Mouse (Mus musculus) duodenum, adult 2 months (tissue): Measurements from ENCODE around the gene Rps8. TPM values are rescaled to one million over a fixed set of nuclear protein-coding genes. Genes with fewer than 3 reads are reported as not detected.

Experiments used
- polyA plus RNA-seq: library from polyadenylated mRNA; depleted of rRNA; stranded (reverse); fragments of >200 nt; gene quantifications from 2 replicates; pipeline ENCODE4 v1.2.3, GENCODE M21; 2012; ENCODE audit warnings: low replicate concordance; rRNA removed

The Rps8 gene
- 133 and 199 TPM in 2 replicates for polyA plus RNA-seq

DNA sequence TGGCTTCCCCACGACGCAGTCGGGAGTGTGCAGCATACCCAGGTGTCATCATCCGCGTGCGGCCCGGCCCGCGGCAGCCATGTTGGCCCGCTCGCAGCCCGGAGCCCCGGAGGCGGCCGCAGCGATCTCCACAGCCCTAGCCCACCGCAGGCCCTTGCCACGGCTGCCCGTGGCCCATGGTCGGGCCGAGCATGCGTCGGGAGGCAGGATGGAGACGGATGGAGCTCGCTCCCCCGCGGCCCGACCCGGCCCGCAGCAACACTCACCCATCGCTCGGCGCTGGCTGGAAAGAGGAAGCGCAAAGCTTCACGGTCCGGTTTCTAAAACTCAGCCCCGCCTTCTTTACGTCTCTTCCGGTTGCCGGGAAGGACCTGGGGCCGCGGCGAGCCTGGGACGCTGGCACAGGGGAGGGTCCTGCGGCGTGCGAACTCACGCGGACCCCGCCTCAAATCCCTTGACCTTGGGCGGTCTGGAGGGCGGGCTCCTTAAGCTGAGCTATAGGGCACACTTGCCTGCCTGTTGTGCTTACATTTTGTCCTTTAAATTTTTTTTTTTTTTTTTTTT, at the start of gene Rps8:
Gene Rps8, minus strand, starts transcription at position 452 of the 564 bp plus-strand sequence.

DNA sequence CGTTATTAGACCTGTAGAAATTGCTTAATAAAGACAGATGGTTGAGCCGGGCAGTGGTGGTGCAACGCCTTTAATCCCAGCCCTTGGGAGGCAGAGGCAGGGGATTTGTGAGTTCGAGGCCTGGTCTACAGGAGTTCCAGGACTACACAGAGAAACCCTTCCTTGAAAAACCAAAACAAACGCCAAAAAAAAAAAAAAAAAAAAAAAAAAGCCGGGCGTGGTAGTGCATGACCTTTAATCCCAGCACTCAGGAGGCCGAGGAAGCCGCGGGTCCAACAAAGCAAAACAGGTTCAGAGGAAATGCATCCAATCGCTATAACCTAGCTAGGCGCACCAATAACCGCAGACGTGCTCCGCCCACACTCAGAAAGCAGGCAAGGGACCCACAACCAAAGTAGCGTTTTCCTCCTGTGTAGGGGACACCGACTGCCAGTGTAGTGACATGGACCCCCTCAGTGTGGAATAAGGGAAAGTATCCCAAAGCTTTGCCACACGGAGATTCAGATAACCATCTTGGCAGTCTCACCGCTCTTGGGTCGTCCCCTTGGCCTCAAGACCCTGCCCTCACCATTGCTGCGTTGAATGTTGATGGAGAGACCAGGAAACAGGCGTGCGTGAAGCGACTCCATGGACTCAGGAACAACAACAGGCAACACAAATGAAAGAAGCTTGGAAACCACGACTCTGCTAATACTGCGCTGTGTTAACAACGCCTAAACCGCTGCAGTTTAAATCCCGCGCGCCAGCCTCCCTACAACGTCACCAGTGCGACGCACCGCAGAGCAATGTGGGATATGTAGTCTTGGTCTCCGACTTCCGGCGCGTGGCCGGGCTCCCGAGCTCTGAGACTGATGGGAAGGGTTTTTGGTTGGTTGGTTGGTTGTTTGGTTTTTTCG, 26.1 kb upstream of the Rps8 start, which contains the start of gene Kif2c:
Gene Kif2c, minus strand, starts transcription at position 777 of the 896 bp plus-strand sequence.

DNA sequence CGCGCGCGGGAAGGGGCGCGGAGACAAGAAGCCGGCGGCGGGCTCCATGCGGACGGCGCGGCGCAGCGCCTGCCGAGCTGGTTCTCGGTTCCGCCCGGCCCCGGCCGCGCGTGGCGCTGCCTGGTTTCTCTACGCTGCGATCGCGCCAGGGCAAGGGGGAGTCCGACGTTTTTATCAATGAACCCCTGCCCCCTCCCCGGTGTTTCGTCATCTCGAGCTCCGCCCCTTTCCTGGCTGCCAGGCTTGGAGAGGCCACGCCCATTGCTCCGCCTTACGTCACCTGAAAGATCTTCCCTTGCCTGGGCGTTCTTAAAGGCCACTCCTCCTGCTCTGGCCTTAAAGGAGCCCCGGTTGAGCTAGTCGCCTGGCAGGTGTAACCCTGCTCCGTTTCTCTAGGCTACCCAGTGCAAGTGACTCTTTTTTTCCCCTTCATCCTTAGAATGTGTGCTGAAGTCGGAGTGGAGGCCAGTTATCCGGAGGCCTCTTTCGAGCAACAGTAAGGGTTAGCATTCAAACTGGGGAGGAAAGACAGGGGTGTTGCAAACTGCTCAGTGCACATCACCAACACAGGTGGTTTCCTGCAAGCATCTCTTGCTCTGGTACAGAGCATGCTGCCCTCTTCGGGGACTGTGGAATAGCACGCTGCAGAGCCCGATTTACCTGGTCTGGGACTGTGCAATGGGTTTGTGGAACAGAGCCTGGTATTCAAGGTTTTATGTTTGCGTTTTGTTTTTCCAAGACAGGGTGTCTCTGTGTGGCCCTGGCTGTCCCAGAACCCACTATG, 22.0 kb downstream of the Rps8 start, which contains the start of gene Plk3:
Gene Plk3, minus strand, starts transcription at position 147 of the 784 bp plus-strand sequence.

DNA sequence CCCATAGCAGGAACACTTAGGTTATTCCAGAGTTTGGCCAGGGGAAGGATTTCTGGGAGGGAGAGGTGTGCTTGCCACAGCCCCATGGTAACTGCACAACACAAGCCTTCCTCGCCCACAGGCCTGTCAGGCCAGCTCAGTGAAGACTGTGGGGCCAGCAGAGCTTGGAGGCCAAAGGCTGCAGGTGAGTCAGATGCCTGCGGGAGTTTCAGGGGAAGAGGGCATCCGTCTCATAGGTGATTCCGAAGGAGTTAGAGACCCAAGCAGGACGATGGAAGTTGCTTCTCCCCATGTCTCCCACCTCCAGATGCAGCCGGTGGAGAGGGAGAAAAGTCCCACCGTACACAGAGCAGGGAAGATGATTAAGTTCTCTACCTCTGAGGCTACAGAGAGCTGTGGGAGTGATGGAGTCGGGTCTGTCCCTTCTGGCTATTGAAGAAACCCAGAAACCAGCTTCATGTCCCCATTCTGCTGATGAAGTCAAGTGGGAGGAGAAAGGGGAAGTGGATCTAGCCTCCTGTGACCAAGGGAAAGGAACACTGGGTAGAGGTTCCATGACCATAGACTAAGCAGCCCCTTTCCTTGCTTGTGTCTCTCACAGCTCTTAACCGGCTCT, 29.3 kb downstream of the Rps8 start, which contains the start of gene Tctex1d4:
Gene Tctex1d4, plus strand, starts transcription at position 120 of the 616 bp plus-strand sequence.

DNA sequence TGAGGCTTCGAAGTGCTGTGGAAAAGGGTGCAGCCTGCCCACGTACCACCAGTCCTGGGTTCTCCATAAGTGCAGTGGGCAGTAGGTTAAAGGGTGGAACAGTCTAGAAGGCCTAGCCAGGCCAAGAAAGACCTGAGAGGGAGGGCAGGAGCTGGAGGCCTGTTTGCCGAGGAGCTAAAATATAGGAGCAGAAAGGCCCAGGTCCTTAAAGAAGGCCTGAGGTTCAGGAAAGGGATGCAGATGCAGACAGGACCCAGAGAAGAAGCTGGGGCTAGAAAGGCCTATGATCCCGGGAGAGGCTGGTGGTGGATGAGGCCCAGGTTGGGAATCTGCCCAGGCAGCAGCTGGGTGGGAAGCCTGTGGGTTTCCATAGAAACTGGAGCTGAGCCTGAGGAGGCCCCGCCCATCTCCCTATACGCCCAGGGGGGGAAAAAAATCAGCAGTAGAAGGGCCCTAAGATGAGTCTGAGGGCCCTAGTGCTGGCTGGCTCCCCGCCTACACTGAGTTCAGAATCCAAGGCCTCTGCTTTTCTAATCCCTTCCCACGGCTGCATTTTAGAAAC, 30.6 kb downstream of the Rps8 start, which contains the start of gene Btbd19:
Gene Btbd19, minus strand, starts transcription at position 378 of the 562 bp plus-strand sequence.

Other genes starting within 250 kb of the Rps8 start
- 24.4 and 29.2 TPM in 2 replicates for gene Urod, start 161.8 kb downstream of the Rps8 start, polyA plus RNA-seq
- gene Hectd3, start 160.9 kb downstream of the Rps8 start, polyA plus RNA-seq, result 232 and 236 TPM in 2 replicates
- 0.50 and 0.83 TPM in 2 replicates for gene Eif2b3, start 136.8 kb downstream of the Rps8 start, polyA plus RNA-seq
- 3.8 and 4.3 TPM in 2 replicates for gene Ptch2, start 60.2 kb downstream of the Rps8 start, polyA plus RNA-seq
- 3.5 and 4.0 TPM in 2 replicates for gene Btbd19, start 30.5 kb downstream of the Rps8 start, polyA plus RNA-seq
- gene Tctex1d4, start 29.4 kb downstream of the Rps8 start, polyA plus RNA-seq, result 0.62 and 0.82 TPM in 2 replicates
- gene Plk3, start 22.3 kb downstream of the Rps8 start, polyA plus RNA-seq, result 20.8 and 33.5 TPM in 2 replicates
- gene Kif2c, start 26.4 kb upstream of the Rps8 start, polyA plus RNA-seq, result 1.1 and 2.2 TPM in 2 replicates
- 22.6 and 33.8 TPM in 2 replicates for gene Tmem53, start 95.7 kb upstream of the Rps8 start, polyA plus RNA-seq
- gene Armh1, start 95.9 kb upstream of the Rps8 start, polyA plus RNA-seq, result 0.06 TPM in 1 of 2 replicates, not detected in the other